Mouse (Mus musculus) ES-Bruce4 (cell line): ENCODE results near the gene Dscaml1. TPM values are rescaled to one million over a fixed set of nuclear protein-coding genes. Genes with fewer than 3 reads are reported as not detected.

Experiments used
- H3K27ac ChIP-seq: 2 replicates; pipeline ENCODE4 v1.5.1; 2012; ENCODE audit warnings: low read length, inconsistent platforms; ENCODE audit not compliant: insufficient read depth
- H3K27me3 ChIP-seq: 2 replicates; pipeline ENCODE4 v1.6.1; 2012; ENCODE audit warnings: mild to moderate bottlenecking, low read length, inconsistent platforms; ENCODE audit not compliant: control insufficient read depth, poor library complexity, insufficient read depth, severe bottlenecking
- H3K36me3 ChIP-seq: 2 replicates; pipeline ENCODE4 v1.6.1; 2012; ENCODE audit warnings: inconsistent platforms, mild to moderate bottlenecking, low read length, moderate library complexity; ENCODE audit not compliant: control insufficient read depth, poor library complexity, insufficient read depth, severe bottlenecking
- H3K4me1 ChIP-seq: one replicate; pipeline ENCODE4 v1.8.1; 2011; ENCODE audit warnings: low read length; ENCODE audit not compliant: control insufficient read depth, insufficient read depth
- H3K4me3 ChIP-seq: 2 replicates; pipeline ENCODE4 v1.5.1; 2011; ENCODE audit warnings: low read depth, mild to moderate bottlenecking, low read length
- H3K9ac ChIP-seq: 2 replicates; pipeline ENCODE4 v1.6.1; 2012; ENCODE audit warnings: low read depth, mild to moderate bottlenecking, inconsistent platforms; ENCODE audit not compliant: poor library complexity, severe bottlenecking
- H3K9me3 ChIP-seq: replicated peaks from 2 replicates; pipeline ENCODE4 v1.6.1; 2012; ENCODE audit warnings: mild to moderate bottlenecking, low read length, inconsistent platforms; ENCODE audit not compliant: control insufficient read depth, poor library complexity, insufficient read depth, severe bottlenecking
- CTCF ChIP-seq: IDR thresholded peaks from one replicate; pipeline ENCODE4 v1.8.1; 2011; ENCODE audit warnings: low read depth, low read length
- EP300 ChIP-seq: IDR thresholded peaks from 2 replicates; pipeline ENCODE4 v1.6.1; 2011; ENCODE audit warnings: low read depth, low read length; ENCODE audit not compliant: insufficient read depth
- POLR2A ChIP-seq: IDR thresholded peaks from one replicate; pipeline ENCODE4 v1.8.1; 2011; ENCODE audit warnings: low read length; ENCODE audit not compliant: insufficient read depth
- polyA plus RNA-seq: library from polyadenylated mRNA; stranded (reverse); fragments of >200 nt; gene quantifications from 2 replicates; pipeline ENCODE4 v1.2.4, GENCODE M21; 2011; ENCODE audit warnings: low read depth; ENCODE audit not compliant: missing spikeins, insufficient read depth, insufficient read length

Gene Dscaml1
- polyA plus RNA-seq, 1 experiment: 4.0 TPM

DNA sequence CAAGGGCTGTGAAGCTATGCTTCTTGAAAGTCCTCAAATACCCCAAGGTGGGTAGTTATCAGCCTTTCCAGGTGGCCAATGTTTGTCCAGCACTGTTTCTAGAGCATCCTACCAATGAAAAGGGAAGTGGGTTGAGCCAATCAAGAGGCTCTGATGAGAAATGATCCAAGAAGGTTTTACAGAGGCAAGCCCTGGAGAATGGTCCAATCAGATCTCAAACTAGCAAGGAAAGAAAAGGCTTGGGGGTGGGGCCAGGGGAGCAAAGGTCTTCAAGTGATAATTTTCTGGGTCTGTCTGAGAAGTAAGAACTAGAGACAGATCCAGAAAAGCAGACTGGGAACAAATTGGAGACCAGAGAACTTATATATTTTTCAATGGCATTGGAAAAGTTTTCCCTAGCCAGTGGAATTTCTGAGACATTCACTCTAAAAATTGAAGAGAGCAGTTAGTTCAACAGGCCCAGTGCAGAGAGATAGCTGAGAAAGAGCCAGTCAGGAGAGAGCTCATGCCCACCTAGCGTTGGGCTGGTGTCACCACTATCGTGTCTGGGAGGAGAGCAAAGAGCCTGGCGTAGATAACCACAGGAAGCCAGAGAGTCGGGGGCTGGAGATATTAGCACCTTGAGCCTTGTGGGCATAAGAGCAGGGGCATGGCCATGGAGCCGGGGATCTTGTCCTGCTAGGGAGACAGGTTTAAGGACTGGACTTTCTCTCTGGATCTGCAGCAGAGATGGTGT lies 140.6 kb downstream of the Dscaml1 start:
- Histone ChIP-seq H3K27me3 (no peaks in the 10 kb centered on the region), H3K4me1 (no peaks in the 10 kb centered on the region), H3K36me3 (no peaks in the 10 kb centered on the region), H3K9me3 (no peaks in the 10 kb centered on the region), H3K4me3 (no peak overlapping the region), H3K9ac (no peak overlapping the region), H3K27ac (no peak overlapping the region)
- no peak for TF ChIP-seq CTCF
- no peak for TF ChIP-seq POLR2A
- TF ChIP-seq EP300: no peak

DNA sequence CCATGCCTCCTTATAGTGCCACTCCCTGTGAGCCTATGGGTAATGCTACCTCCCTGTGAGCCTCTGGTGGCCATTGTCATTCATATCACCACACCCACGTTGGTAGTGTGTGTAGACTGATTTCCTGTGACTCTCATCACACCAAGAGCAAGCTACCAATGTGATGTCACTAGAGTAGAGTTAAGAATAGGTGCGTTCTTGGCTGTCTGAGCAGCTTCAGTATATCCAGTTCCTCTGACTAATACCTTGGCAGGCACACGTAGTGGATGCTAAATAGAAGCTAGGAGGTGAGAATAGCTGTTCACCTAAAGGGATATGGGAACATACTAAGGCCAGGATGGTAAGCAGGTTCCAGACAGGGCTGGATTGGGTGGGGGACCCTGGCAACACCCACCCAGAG lies 143.3 kb downstream of the Dscaml1 start:
- TF ChIP-seq CTCF: no peak
- no peak for TF ChIP-seq EP300
- TF ChIP-seq POLR2A: no peak
- H3K4me1 ChIP-seq: no peaks in the 10 kb centered on the region
- H3K4me3 ChIP-seq: no peak overlapping the region
- H3K27me3 ChIP-seq: no peaks in the 10 kb centered on the region
- no peak overlapping the region for H3K9ac ChIP-seq
- H3K9me3 ChIP-seq: no peaks in the 10 kb centered on the region
- H3K36me3 ChIP-seq: no peaks in the 10 kb centered on the region
- no peak overlapping the region for H3K27ac ChIP-seq

DNA sequence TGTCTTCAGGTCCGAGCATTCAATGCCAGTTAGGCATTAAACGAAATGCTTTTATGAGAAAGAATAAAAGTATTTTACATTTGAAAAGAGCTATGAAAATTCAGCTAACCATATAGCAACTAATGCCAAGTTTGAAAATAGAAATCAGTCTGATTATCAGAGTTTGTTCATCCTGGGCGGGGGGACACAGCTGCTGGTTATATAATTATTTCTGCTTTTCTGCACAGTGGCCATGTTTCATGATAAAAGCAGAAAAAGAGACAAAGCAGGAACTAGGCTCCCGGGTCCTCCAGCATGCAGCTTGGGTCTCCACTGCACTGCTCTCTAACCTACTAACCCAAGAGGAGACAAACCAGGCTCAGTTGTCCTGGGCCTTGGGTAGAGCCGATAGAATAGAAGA lies 143.9 kb downstream of the Dscaml1 start:
- Histone ChIP-seq H3K36me3 (no peaks in the 10 kb centered on the region), H3K9ac (no peak overlapping the region), H3K27me3 (no peaks in the 10 kb centered on the region), H3K4me3 (no peak overlapping the region), H3K27ac (no peak overlapping the region), H3K9me3 (no peaks in the 10 kb centered on the region), H3K4me1 (no peaks in the 10 kb centered on the region)
- TF ChIP-seq CTCF (no peak), EP300 (no peak), POLR2A (no peak)

DNA sequence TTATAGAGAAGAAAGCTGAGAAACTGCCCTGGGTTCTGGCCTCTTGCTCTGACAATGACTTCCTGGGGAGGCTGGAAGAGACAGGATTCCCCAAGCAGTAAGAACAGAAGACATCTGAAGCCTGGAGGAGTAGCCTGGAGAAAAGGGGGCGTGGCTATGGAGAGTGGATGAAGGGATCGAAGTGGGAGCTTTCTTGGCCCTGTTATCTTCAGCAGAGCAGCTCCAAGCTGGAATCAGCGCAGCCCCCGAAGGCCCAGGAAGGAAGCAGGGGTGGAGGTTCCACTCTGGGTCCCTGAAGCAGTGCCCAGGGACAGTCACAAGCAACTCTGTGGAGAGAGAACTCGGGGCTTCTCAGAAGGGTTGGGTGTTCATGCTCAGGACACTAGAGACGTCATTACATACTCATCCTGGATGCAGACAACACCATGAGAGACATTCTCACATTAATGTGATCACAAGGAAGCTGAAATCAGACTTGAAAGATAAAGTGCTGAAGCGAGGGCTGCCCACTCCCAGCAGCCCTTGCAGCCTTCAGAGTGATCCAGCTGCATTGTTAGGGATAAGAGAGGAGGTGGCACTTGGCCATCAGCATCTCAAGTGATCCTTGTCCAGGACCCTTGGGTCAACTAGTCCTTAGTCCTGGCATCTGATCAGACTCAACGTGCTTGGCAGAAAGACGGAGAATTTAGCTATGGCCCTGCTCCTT lies 146.5 kb downstream of the Dscaml1 start:
- no peaks in the 10 kb centered on the region for H3K9me3 ChIP-seq

DNA sequence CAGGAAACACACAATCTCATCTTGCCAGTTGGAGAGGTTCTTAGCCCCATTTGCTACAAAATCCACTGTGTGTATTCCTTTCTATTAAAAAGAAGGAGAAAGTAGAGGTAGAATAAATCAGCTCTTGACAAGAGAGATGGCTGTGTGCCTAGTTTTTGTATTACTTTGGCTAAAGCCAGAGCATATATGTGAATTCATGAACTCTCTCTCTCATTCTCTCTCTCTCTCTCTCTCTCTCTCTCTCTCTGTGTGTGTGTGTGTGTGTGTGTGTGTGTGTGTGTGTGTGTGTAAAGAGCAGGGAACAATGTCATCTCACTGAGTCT lies 147.0 kb downstream of the Dscaml1 start:
- Histone ChIP-seq H3K27me3 (no peaks in the 10 kb centered on the region), H3K9ac (no peak overlapping the region), H3K27ac (no peak overlapping the region), H3K4me3 (no peak overlapping the region), H3K4me1 (no peaks in the 10 kb centered on the region), H3K36me3 (no peaks in the 10 kb centered on the region), H3K9me3 (no peaks in the 10 kb centered on the region)
- no peak for TF ChIP-seq EP300
- TF ChIP-seq CTCF: no peak
- TF ChIP-seq POLR2A: no peak

More for the DNA sequence above, 146.5 kb downstream of the Dscaml1 start:
- H3K4me1 ChIP-seq: no peaks in the 10 kb centered on the region
- H3K9ac ChIP-seq: no peak overlapping the region
- H3K4me3 ChIP-seq: no peak overlapping the region
- TF ChIP-seq EP300 (no peak), POLR2A (no peak), CTCF (no peak)
- no peaks in the 10 kb centered on the region for H3K27me3 ChIP-seq
- H3K36me3 ChIP-seq: no peaks in the 10 kb centered on the region
- H3K27ac ChIP-seq: no peak overlapping the region

DNA sequence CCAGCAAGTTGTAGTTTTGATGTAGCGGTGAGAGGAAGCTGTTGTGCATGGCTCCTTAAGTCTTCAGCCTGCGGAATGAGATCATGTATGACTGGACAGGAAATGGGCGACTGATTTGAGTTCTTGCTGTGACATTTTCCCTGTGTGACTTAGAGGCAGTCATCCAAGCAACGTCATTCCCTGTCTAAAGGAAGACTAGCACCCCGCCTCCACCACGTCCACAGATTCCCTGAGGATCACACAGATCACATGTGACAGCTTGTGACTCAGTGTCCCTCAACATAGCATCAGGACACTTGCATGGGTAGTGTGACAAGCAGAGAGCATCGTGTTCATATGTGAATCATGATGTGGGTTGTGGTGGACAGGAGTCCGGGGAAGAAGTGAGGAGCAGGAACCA lies 147.6 kb downstream of the Dscaml1 start:
- Histone ChIP-seq H3K27ac (no peak overlapping the region), H3K36me3 (no peaks in the 10 kb centered on the region), H3K9me3 (no peaks in the 10 kb centered on the region), H3K27me3 (no peaks in the 10 kb centered on the region), H3K9ac (no peak overlapping the region), H3K4me3 (no peak overlapping the region), H3K4me1 (no peaks in the 10 kb centered on the region)
- TF ChIP-seq CTCF (no peak), POLR2A (no peak), EP300 (no peak)
